Mouse (Mus musculus) lung, postnatal 0 days (tissue): ENCODE data around the gene Stub1.

Source experiments
- CTCF ChIP-seq: IDR thresholded peaks from 2 replicates; pipeline ENCODE4 v1.5.1; 2016; ENCODE audit warnings: antibody characterized with exemption, mild to moderate bottlenecking
- EP300 ChIP-seq: IDR thresholded peaks from 2 replicates; pipeline ENCODE4 v1.6.1; 2016; ENCODE audit warnings: antibody characterized with exemption, mild to moderate bottlenecking, control low read depth

- TF ChIP-seq CTCF (no peak), EP300 (no peak)
These were observed 40.6 kb downstream of the Stub1 start, which contains the start of gene Fam173a for GRCm38 (mm10) chr17:25792615-25793014.
